Mouse (Mus musculus) lung, postnatal 10 days (tissue): ENCODE results near the gene Ddx39.

ENCODE experiments used
- DNase-seq: peaks from one replicate; pipeline ENCODE4 v3.0.0; 2021

The Ddx39 gene

GRCm38 (mm10) chr8:83738949-83739710, 24.2 kb downstream of the Ddx39 start:
- DNase-seq: peak; percentile 66

- peak; percentile 67 for DNase-seq
Observed at GRCm38 (mm10) chr8:83739711-83740468, 24.9 kb downstream of the Ddx39 start.

- no peak for DNase-seq
Observed at GRCm38 (mm10) chr8:83740586-83740975, 25.6 kb downstream of the Ddx39 start.

- DNase-seq: peak; percentile 94
Observed at GRCm38 (mm10) chr8:83740976-83741741, 26.2 kb downstream of the Ddx39 start, which contains the start of gene Adgre5. Gene Adgre5 (minus strand): TSS chr8:83741326.

- DNase-seq: peak; percentile 73
Observed at GRCm38 (mm10) chr8:83741849-83742655, 27.1 kb downstream of the Ddx39 start.

- DNase-seq: no peak
Observed at GRCm38 (mm10) chr8:83742968-83743367, 28.0 kb downstream of the Ddx39 start.

- no peak for DNase-seq
Observed at GRCm38 (mm10) chr8:83744070-83744469, 29.1 kb downstream of the Ddx39 start.

- DNase-seq: peak; percentile 93
Observed at GRCm38 (mm10) chr8:83747661-83748346, 32.8 kb downstream of the Ddx39 start.

- peak; percentile 86 for DNase-seq
Observed at GRCm38 (mm10) chr8:83748708-83749107, 33.7 kb downstream of the Ddx39 start.

- peak; percentile 73 for DNase-seq
Observed at GRCm38 (mm10) chr8:83749265-83749664, 34.3 kb downstream of the Ddx39 start.

GRCm38 (mm10) chr8:83754149-83754548, 39.2 kb downstream of the Ddx39 start:
- DNase-seq: no peak

- no peak for DNase-seq
Observed at GRCm38 (mm10) chr8:83756273-83756672, 41.3 kb downstream of the Ddx39 start.

GRCm38 (mm10) chr8:83757084-83757607, 42.2 kb downstream of the Ddx39 start:
- no peak for DNase-seq

GRCm38 (mm10) chr8:83758298-83758697, 43.3 kb downstream of the Ddx39 start:
- no peak for DNase-seq

- DNase-seq: peak; percentile 69
Observed at GRCm38 (mm10) chr8:83759231-83759759, 44.3 kb downstream of the Ddx39 start.

- DNase-seq: no peak
Observed at GRCm38 (mm10) chr8:83764116-83764515, 49.1 kb downstream of the Ddx39 start.

GRCm38 (mm10) chr8:83764717-83765116, 49.7 kb downstream of the Ddx39 start:
- DNase-seq: no peak

- no peak for DNase-seq
Observed at GRCm38 (mm10) chr8:83765663-83766062, 50.7 kb downstream of the Ddx39 start.

- DNase-seq: no peak
Observed at GRCm38 (mm10) chr8:83767442-83767841, 52.5 kb downstream of the Ddx39 start.

- DNase-seq: peak; percentile 84
Observed at GRCm38 (mm10) chr8:83768526-83768925, 53.5 kb downstream of the Ddx39 start.

GRCm38 (mm10) chr8:83769720-83770119, 54.7 kb downstream of the Ddx39 start:
- no peak for DNase-seq
